Mouse (Mus musculus) lung, embryonic 16.5 days (tissue): Measurements from ENCODE around the gene Gm9376. TPM values are rescaled to one million over a fixed set of nuclear protein-coding genes. Genes with fewer than 3 reads are reported as not detected.

Experiments
- ATAC-seq: fragments of 200-750 bp; cut with Nextera tagmentation; 2 replicates; pipeline ENCODE4 v1.8.0; 2017; ENCODE audit warnings: low read depth, mild to moderate bottlenecking, moderate library complexity
- H3K27ac ChIP-seq: fragments of 300-500 bp; sonication (generic); 2 replicates; pipeline ENCODE4 v1.5.1; 2014; ENCODE audit warnings: mild to moderate bottlenecking, control low read depth, low read length
- H3K27me3 ChIP-seq: fragments of 300-500 bp; sonication (generic); 2 replicates; pipeline ENCODE4 v1.6.1; 2014; ENCODE audit warnings: low read depth, low read length, mixed read lengths; ENCODE audit not compliant: control insufficient read depth, insufficient read depth
- H3K36me3 ChIP-seq: fragments of 300-500 bp; sonication (generic); 2 replicates; pipeline ENCODE4 v1.6.1; 2014; ENCODE audit warnings: low read length; ENCODE audit not compliant: control insufficient read depth, insufficient read depth
- H3K4me1 ChIP-seq: fragments of 300-500 bp; sonication (generic); replicated peaks from 2 replicates; pipeline ENCODE4 v1.6.1; 2014; ENCODE audit warnings: low read length, mixed read lengths; ENCODE audit not compliant: control insufficient read depth, insufficient read depth
- H3K4me2 ChIP-seq: fragments of 300-500 bp; sonication (generic); 2 replicates; pipeline ENCODE4 v1.6.1; 2014; ENCODE audit warnings: low read depth, low read length, control low read depth
- H3K4me3 ChIP-seq: fragments of 300-500 bp; sonication (generic); 2 replicates; pipeline ENCODE4 v1.5.1; 2014; ENCODE audit warnings: mild to moderate bottlenecking, low read length, control low read depth
- H3K9ac ChIP-seq: fragments of 300-500 bp; sonication (generic); 2 replicates; pipeline ENCODE4 v1.6.1; 2014; ENCODE audit warnings: low read length, control low read depth
- H3K9me3 ChIP-seq: fragments of 300-500 bp; sonication (generic); 2 replicates; pipeline ENCODE4 v1.6.1; 2016; ENCODE audit warnings: low read length; ENCODE audit not compliant: control insufficient read depth
- WGBS: fragments of 180-500 bp; shearing (Covaris S2); extraction: QIAGEN DNeasy Blood & Tissue Kit; methylation state at CpG from one replicate; pipeline ENCODE4 v1.1.7; 2014; 5-methylcytosine and 5-hydroxymethylcytosine counted together
- polyA plus RNA-seq: library from polyadenylated mRNA; unstranded; fragments of >200 nt; fragmentation: Nextera tagmentation; extraction: Ambion mirVana; gene quantifications from 2 replicates; pipeline ENCODE4 v1.2.1, GENCODE M21; 2015

The Gm9376 gene
- polyA plus RNA-seq, 1 experiment from 2014 or later, result not detected

DNA sequence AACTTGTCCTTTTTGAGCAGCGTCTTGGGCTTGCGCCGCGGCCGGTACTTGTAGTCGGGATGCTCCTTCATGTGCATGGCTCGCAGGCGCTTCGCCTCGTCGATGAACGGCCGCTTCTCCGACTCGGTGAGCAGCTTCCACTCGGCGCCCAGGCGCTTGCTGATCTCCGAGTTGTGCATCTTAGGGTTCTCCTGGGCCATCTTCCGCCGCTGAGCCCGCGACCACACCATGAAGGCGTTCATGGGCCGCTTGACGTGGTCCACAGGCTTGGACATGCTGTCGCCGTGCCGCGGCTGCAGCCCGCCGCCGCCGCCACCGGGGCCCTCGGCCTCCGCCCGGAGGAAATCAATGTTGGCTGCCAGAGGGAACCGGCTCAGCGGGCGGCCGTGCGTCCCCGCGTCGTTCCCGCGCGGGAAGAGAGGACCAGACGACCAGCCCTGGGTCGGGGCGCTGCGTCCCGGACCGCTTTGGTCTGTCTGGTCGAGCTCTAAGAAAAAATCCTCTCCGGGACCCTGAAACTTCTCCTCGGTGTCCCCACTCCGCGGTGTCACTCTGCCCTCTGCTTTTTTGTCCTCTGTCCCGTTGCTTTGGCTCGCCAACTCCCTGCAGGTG lies 31.3 kb upstream of the Gm9376 start:
- no peaks in the 10 kb centered on the region for H3K36me3 ChIP-seq
- ATAC-seq, result no peak
- peaks cover 77% of the 10 kb centered on the region for H3K27me3 ChIP-seq
- H3K27ac ChIP-seq, result no peak overlapping the region
- H3K9ac ChIP-seq, result peak overlapping the region; percentile 39
- peak overlapping the region; percentile 95 for H3K4me2 ChIP-seq
- WGBS, result under 1% methylated on average over 57 of the region's 62 CpGs
- peak overlapping the region; percentile 59 for H3K4me3 ChIP-seq
- H3K4me1 ChIP-seq, result peaks cover 25% of the 10 kb centered on the region
- no peaks in the 10 kb centered on the region for H3K9me3 ChIP-seq

DNA sequence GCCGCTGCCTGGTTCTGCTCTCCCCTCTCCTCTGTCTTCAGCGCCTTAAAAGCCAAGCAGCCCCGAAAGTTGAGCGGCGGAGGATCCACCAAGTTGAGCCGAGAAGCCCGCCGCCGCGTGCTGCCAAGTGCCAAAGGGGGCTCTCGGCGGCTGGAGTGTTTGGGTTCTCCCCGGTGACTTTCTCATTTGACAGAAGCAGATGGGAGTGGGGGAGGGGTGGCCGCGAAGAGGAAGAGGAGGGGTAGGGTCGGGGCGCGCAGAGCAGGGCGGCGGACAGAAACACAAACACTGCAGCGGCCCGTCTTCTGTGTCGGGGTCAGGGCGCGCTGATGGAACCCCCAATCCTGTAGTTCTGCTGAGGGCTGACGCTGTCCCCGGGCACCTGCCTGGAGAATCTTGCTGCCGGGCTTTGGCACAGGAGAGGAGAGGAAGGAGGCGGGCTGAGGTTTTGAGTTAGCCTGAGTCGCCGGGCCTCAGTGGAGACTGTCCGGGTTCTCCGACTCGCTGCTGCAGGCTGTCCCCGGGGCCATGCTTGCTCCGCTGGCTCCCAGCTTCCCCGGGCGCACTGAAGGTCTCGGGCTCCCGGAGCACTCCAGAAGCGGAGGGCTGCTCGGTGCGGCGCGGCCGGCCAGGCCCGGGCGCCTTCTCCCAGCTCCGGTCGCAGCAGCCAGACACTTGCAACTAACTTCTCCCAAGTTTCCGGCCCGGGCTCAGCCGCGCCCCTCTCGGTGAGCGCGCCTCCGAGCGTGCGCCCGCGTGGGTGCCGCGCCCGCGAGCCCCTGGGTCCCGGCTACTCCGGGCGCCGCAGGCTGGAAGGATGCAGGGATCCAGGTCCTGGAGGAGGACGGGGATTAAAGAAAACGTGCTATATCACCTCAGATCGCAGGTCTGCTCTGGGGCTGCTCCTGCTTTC lies 30.5 kb upstream of the Gm9376 start:
- Histone ChIP-seq H3K4me3 (peak overlapping the region; percentile 59), H3K4me2 (peak overlapping the region; percentile 95), H3K36me3 (no peaks in the 10 kb centered on the region), H3K27me3 (peaks cover 76% of the 10 kb centered on the region), H3K4me1 (peaks cover 22% of the 10 kb centered on the region), H3K27ac (no peak overlapping the region), H3K9me3 (no peaks in the 10 kb centered on the region), H3K9ac (peak overlapping the region; percentile 55)
- ATAC-seq, result peak; percentile 67
- under 1% methylated on average over 72 of the region's 73 CpGs for WGBS

DNA sequence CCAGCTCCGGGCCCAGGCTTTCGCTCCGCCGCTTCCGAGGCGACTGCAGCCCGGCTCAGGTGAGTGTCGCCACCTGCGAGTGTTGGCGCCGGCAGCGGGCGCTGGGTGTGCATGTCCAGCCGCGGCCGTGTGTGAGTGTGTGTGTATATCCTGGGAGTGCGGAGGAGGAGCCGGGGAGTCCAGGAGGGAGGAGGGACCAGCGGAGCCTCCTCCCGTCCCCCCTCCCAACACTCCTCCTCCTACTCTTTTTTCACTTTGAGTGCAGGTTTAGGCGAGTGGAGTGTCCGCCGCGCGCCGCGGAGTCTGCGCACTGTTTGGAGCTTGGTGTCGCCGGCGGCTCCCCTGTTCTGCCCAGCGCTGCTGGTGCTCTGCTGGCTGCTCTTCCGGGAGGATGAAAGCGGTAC lies 29.9 kb upstream of the Gm9376 start, which contains the start of gene Sox21:
Gene Sox21, minus strand, starts transcription at position 145 of the 404 bp plus-strand sequence.
- peak; percentile 90 for ATAC-seq
- peaks cover 69% of the 10 kb centered on the region for H3K27me3 ChIP-seq

DNA sequence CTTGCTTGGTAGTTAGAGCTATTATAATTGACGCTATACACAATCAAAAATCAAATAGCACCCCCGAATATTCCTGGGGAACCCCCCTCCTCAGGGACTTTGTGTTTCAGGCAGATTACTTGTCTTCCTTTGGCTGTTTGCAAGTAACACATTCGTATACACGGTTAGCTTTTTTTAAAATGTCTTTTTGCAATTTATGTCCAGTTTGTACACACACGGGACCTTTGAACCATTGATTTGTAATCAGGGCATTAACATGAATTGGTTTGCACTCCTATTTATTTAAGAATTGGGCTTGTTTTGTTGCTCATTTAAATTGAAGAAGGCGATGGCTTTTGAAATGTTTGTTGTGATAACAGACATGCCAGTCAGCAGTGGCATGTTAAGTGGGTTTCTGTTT lies 29.0 kb upstream of the Gm9376 start:
- no peak overlapping the region for H3K4me2 ChIP-seq
- H3K36me3 ChIP-seq, result no peaks in the 10 kb centered on the region
- no peak overlapping the region for H3K27ac ChIP-seq
- no peak for ATAC-seq
- no peaks in the 10 kb centered on the region for H3K9me3 ChIP-seq
- peaks cover 62% of the 10 kb centered on the region for H3K27me3 ChIP-seq
- H3K4me3 ChIP-seq, result no peak overlapping the region
- 9% methylated on average over 6 of the region's 6 CpGs for WGBS
- H3K9ac ChIP-seq, result no peak overlapping the region
- H3K4me1 ChIP-seq, result peaks cover 22% of the 10 kb centered on the region

More for the DNA sequence above, 29.9 kb upstream of the Gm9376 start, which contains the start of gene Sox21:
- Histone ChIP-seq H3K9me3 (no peaks in the 10 kb centered on the region), H3K27ac (no peak within 1 kb of the TSS), H3K9ac (peak within 1 kb of the TSS; percentile 55), H3K4me2 (peak within 1 kb of the TSS; percentile 95), H3K4me1 (peaks cover 22% of the 10 kb centered on the region), H3K4me3 (peak within 1 kb of the TSS; percentile 59), H3K36me3 (no peaks in the 10 kb centered on the region)
- WGBS, result under 1% methylated on average over 33 of the region's 34 CpGs

DNA sequence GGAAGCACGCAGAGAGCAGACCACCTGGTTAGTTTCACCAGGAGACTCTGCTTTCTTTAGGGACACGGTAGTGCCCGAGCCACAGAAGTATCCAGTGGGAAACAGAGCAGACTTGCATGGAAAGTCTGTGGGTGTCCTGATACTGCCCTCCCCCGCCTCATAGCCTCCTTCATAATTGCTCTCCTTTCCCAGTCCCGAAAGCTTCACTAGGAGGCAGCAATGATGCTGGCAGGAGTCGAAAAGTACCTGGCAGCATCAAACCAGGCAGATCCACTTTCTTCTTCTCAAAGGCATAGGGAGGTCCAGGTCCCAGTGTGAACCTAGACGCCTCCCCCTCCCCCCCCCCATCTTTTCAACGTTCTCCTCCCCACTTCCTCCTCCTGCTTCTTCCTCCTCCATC lies 27.4 kb upstream of the Gm9376 start:
- ATAC-seq, result no peak
- Histone ChIP-seq H3K4me1 (peaks cover 22% of the 10 kb centered on the region), H3K9ac (no peak overlapping the region), H3K4me3 (no peak overlapping the region), H3K27me3 (peaks cover 55% of the 10 kb centered on the region), H3K27ac (no peak overlapping the region), H3K36me3 (no peaks in the 10 kb centered on the region), H3K4me2 (no peak overlapping the region), H3K9me3 (no peaks in the 10 kb centered on the region; the same call in 1 of the 2 replicates)
- 9% methylated on average over 8 of the region's 8 CpGs for WGBS

DNA sequence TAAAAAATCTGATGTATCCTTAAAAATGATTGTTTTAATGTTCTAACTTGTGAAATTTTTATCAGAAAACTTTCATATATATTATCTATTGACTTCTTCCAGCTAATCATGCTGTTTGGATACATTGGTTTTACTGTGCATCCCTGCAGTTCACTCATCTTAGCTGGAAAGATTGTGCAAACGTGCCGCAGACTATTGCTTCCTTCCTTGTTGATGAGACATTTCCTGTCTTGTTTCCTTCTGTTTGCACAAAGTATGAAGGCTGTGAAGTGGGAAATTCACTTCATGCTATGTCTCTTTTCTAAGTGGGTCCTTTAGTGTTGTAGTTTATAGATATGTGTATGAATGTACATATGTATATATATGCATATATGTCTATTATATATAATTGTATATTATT lies 25.3 kb upstream of the Gm9376 start:
- ATAC-seq, result no peak

DNA sequence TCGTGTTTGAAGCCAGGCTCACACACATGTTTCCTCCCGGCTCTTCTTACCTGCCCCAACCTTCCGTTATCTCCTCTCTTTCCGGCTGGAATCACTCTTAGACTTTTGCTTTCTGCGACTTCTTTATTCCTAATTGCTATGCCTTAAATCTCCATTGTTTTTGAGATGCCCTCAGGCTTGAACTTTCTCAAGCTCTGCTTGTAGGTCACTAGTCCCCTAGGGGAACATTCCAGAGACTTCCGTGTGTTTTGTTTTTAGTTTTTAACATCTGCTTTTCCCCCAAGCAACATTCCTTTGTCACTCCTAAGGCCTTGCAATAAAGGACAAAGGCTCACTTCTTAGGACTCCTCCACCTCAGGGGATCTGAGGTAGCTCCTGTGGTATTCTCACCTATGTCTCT lies 13.4 kb upstream of the Gm9376 start:
- ATAC-seq, result no peak
- H3K36me3 ChIP-seq, result no peaks in the 10 kb centered on the region
- H3K4me1 ChIP-seq, result no peaks in the 10 kb centered on the region
- H3K9ac ChIP-seq, result no peak overlapping the region
- 89% methylated on average over 6 of the region's 6 CpGs for WGBS
- H3K27me3 ChIP-seq, result no peaks in the 10 kb centered on the region
- H3K9me3 ChIP-seq, result no peaks in the 10 kb centered on the region
- no peak overlapping the region for H3K4me3 ChIP-seq
- no peak overlapping the region for H3K4me2 ChIP-seq
- H3K27ac ChIP-seq, result no peak overlapping the region

More for the DNA sequence above, 25.3 kb upstream of the Gm9376 start:
- Histone ChIP-seq H3K9ac (no peak overlapping the region), H3K4me3 (no peak overlapping the region), H3K4me2 (no peak overlapping the region), H3K9me3 (no peaks in the 10 kb centered on the region; the same call in 1 of the 2 replicates), H3K27me3 (peaks cover 35% of the 10 kb centered on the region), H3K27ac (no peak overlapping the region), H3K4me1 (peaks cover 4% of the 10 kb centered on the region; the same call in 1 of the 2 replicates), H3K36me3 (no peaks in the 10 kb centered on the region)
- 60% methylated on average over 2 of the region's 2 CpGs for WGBS

DNA sequence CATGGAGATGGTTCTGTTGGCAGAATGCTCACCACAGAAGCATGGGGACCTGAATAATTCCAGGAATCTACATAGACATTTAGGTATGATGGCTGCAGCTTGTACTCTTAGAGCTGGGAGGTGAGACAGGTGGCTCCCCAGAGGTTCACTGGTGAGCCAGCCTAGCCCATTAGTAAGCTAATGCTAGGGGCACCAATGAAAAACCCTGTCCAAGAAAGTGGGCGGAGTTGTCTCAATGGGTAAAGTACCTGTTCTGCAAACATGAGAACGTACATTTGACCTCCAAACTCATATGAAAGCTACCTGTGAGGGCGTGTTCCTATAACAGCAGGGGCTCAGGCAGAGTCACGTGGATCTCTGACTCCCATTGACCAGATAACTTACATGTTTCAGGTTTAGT lies 2.1 kb downstream of the Gm9376 start:
- ATAC-seq, result no peak
- H3K36me3 ChIP-seq, result no peaks in the 10 kb centered on the region
- no peak overlapping the region for H3K9ac ChIP-seq
- no peaks in the 10 kb centered on the region for H3K27me3 ChIP-seq
- no peak overlapping the region for H3K27ac ChIP-seq
- H3K4me1 ChIP-seq, result no peaks in the 10 kb centered on the region
- WGBS, result 64% methylated on average over 4 of the region's 4 CpGs
- H3K4me3 ChIP-seq, result no peak overlapping the region
- no peak overlapping the region for H3K4me2 ChIP-seq
- H3K9me3 ChIP-seq, result no peaks in the 10 kb centered on the region
